10 mouse cellular contexts compared by ENCODE assay signal in the genomic region with DNA sequence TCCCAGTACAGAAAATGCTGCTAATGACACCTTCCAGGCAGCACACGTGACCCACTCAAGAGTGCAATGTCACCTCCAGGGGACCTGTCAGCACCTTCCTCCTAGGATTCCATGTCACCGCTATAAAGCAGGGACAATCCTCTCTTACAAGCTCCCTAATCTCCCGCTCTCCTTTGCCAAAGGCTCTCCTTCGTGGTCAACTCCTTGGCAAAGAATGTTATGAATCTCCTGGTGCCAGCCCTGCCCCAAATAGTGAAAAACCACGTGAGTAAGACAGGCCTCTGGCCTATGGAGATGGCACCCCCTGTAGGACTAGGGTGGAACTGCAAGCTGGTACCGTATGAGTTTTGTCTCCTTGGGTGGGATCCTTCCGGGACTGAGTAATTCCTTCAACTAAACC. TPM values are rescaled to one million over a fixed set of nuclear protein-coding genes. Genes with fewer than 3 reads are reported as not detected.
DNase-seq lines count a peak whose midpoint lies in the region; ATAC-seq and TF ChIP-seq lines count a peak whose summit lies in the region.
"Had no signal": no experiment of that assay in that cellular context is flagged by ENCODE, and none has a peak within 500 bp of the region (broad histone marks: within the 10 kb centered on the region; RNA-seq: fewer than 3 reads in every experiment).

No protein-coding gene starts in this region.

- no peak overlapping the region for H3K9ac ChIP-seq in liver, postnatal 0 days (replicated peaks)
- H3K9ac ChIP-seq: liver, embryonic 13.5 days; stomach, embryonic 15.5 days had no signal

- in situ Hi-C loops in Patski (cut with MboI; ENCODE audit: low pct_unique_long_range_greater_than_20kb) = loop anchor here (25.0 kb wide), 1 partner anchor 380 kb away; no protein-coding TSS in a partner anchor

- H3K4me1 ChIP-seq in liver, postnatal 0 days (ENCODE audit: insufficient read depth) = no peaks in the 10 kb centered on the region
- H3K4me1 ChIP-seq: liver, embryonic 13.5 days; stomach, embryonic 15.5 days had no signal

- CTCF ChIA-PET in Patski (lab: Charles Lee) = interaction anchor here (0.7 to 1.1 kb wide), 3 partner anchors 11 to 21 kb away, joined by 3 to 4 read pairs (median 3); a partner anchor contains a TSS

- WGBS in liver, postnatal 0 days (ENCODE audit: insufficient replicate concordance) = 57% methylated on average over 7 of the region's 7 CpGs

- no peak for ATAC-seq in Patski
- ATAC-seq in erythroblast, adult 5-6 weeks (replicated peaks; ENCODE audit: low FRiP score, poor library complexity, severe bottlenecking) = 0 out of 2 replicates have a peak, but pooled peaks have one; percentile 32
- no peak for ATAC-seq in liver, postnatal 0 days

- peak; percentile 78 for TF ChIP-seq CTCF in layer of hippocampus, adult 2 months (conservative IDR thresholded peaks at IDR 0.05)
- peak; percentile 78 for TF ChIP-seq CTCF in Patski (IDR thresholded peaks at IDR 0.05)
- TF ChIP-seq CTCF in liver, postnatal 0 days (IDR thresholded peaks at IDR 0.05; ENCODE audit: low read depth) = peak; percentile 76

- no peak overlapping the region for H3K27ac ChIP-seq in layer of hippocampus, adult 2 months
- H3K27ac ChIP-seq in liver, postnatal 0 days (ENCODE audit: low read depth) = no peak overlapping the region
- H3K27ac ChIP-seq: liver, embryonic 13.5 days; stomach, embryonic 15.5 days had no signal

- no peaks in the 10 kb centered on the region for H3K36me3 ChIP-seq in liver, postnatal 0 days (replicated peaks; ENCODE audit: insufficient read depth, low read length)
- H3K36me3 ChIP-seq: liver, embryonic 13.5 days; stomach, embryonic 15.5 days had no signal

- POLR2A ChIA-PET in Patski (lab: Charles Lee) = no interaction called here

- no peak overlapping the region for H3K4me3 ChIP-seq in layer of hippocampus, adult 2 months
- H3K4me3 ChIP-seq in liver, postnatal 0 days (ENCODE audit: low read depth, low read length) = no peak overlapping the region
- H3K4me3 ChIP-seq: liver, embryonic 13.5 days; stomach, embryonic 15.5 days had no signal

- TF ChIP-seq EP300 in liver, postnatal 0 days (IDR thresholded peaks at IDR 0.05; ENCODE audit: low read depth) = no peak

- no peaks in the 10 kb centered on the region for H3K9me3 ChIP-seq in liver, postnatal 0 days (ENCODE audit: low read length)
- H3K9me3 ChIP-seq: liver, embryonic 13.5 days; stomach, embryonic 15.5 days had no signal

- H3K4me2 ChIP-seq in liver, postnatal 0 days (ENCODE audit: low read depth, low read length) = no peak overlapping the region
- H3K4me2 ChIP-seq: liver, embryonic 13.5 days; stomach, embryonic 15.5 days had no signal

- H3K27me3 ChIP-seq in Patski = no peaks in the 10 kb centered on the region
- H3K27me3 ChIP-seq in liver, postnatal 0 days (ENCODE audit: insufficient read depth, low read length) = no peaks in the 10 kb centered on the region
- H3K27me3 ChIP-seq: liver, embryonic 13.5 days; stomach, embryonic 15.5 days had no signal

- peak in 1 of 2 experiments; percentile 18 for DNase-seq in layer of hippocampus, adult 2 months (ENCODE audit: low spot score in 2 of 2)
- no peak for DNase-seq in layer of hippocampus, adult 9-10 months (ENCODE audit: low spot score)
- DNase-seq in Patski (ENCODE audit: low read depth, low spot score) = no peak
- DNase-seq in liver, postnatal 0 days = peak; percentile 39
- DNase-seq in thymus, postnatal 4 days = peak; percentile 62
- no peak for DNase-seq in frontal cortex, postnatal 14 days (ENCODE audit: low spot score in 2 of 2)
- DNase-seq in cerebellum, adult 9-11 months = no peak
- DNase-seq: liver, embryonic 13.5 days had no signal

RNA-seq across cellular contexts. Expression of a gene that starts 16.3 kb away (rescaled TPM):
- under 1 TPM in 1 of 2 experiments, not detected in 1; 0.22 TPM for total RNA-seq in layer of hippocampus, adult 2 months (2021)
- polyA plus RNA-seq in Patski (2021) = 0.04 TPM
- not detected in 2 replicates for total RNA-seq in erythroblast, adult 5-6 weeks (2015; ENCODE audit: low replicate concordance)
- total RNA-seq in erythroblast, adult 5-6 weeks (2017; ENCODE audit: low replicate concordance) = not detected in 2 replicates
- polyA plus RNA-seq in liver, postnatal 0 days (2015; fragmentation: Nextera tagmentation; extraction: Ambion mirVana) = 0.16 and 0.27 TPM in 2 replicates

RNA-seq across cellular contexts. Expression of a gene that starts 16.6 kb away (rescaled TPM):
- total RNA-seq in layer of hippocampus, adult 2 months (2021) = not detected
- 0.19 TPM for polyA plus RNA-seq in Patski (2021)
- not detected in 2 replicates for total RNA-seq in erythroblast, adult 5-6 weeks (2015; ENCODE audit: low replicate concordance)
- not detected in 2 replicates for total RNA-seq in erythroblast, adult 5-6 weeks (2017; ENCODE audit: low replicate concordance)
- not detected in 2 replicates for polyA plus RNA-seq in liver, postnatal 0 days (2015; fragmentation: Nextera tagmentation; extraction: Ambion mirVana)
- polyA plus RNA-seq: liver, embryonic 13.5 days had no signal

RNA-seq across cellular contexts. Expression of a gene that starts 44.5 kb away (rescaled TPM):
- not detected for total RNA-seq in layer of hippocampus, adult 2 months (2021)
- not detected for polyA plus RNA-seq in Patski (2021)
- total RNA-seq in erythroblast, adult 5-6 weeks (2015; ENCODE audit: low replicate concordance) = not detected in 2 replicates
- not detected in 2 replicates for total RNA-seq in erythroblast, adult 5-6 weeks (2017; ENCODE audit: low replicate concordance)
- polyA plus RNA-seq in liver, postnatal 0 days (2015; fragmentation: Nextera tagmentation; extraction: Ambion mirVana) = not detected in 2 replicates
- polyA plus RNA-seq: stomach, embryonic 15.5 days had no signal

RNA-seq across cellular contexts. Expression of a gene that starts 50.7 kb away (rescaled TPM):
- not detected for total RNA-seq in layer of hippocampus, adult 2 months (2021)
- polyA plus RNA-seq in Patski (2021) = not detected
- total RNA-seq in erythroblast, adult 5-6 weeks (2015; ENCODE audit: low replicate concordance) = not detected in 2 replicates
- total RNA-seq in erythroblast, adult 5-6 weeks (2017; ENCODE audit: low replicate concordance) = not detected in 2 replicates
- polyA plus RNA-seq in liver, postnatal 0 days (2015; fragmentation: Nextera tagmentation; extraction: Ambion mirVana) = not detected in 2 replicates
- polyA plus RNA-seq: liver, embryonic 13.5 days; stomach, embryonic 15.5 days had no signal

Comparison
In these comparisons a context has a peak if more than half of its experiments do, and no peak if none do; other contexts are left out.
1. DNase-seq: peak in liver, postnatal 0 days (single experiment) and thymus, postnatal 4 days (single experiment); none in layer of hippocampus, adult 9-10 months (single experiment), Patski (single experiment), frontal cortex, postnatal 14 days (0 of 2) and cerebellum, adult 9-11 months (single experiment).
2. Peak in every context shown above with its lines, with median percentiles within 50 percentile points of each other: CTCF ChIP-seq.